Mouse (Mus musculus) E14TG2a.4 (cell line): Measurements from ENCODE around the gene Fhl4.

Experiments used
- CTCF ChIP-seq: conservative IDR thresholded peaks from 2 replicates; pipeline ENCODE4 v1.5.1; 2014; ENCODE audit warnings: low read length
- POU5F1 ChIP-seq: IDR thresholded peaks from 2 replicates; pipeline ENCODE4 v1.6.1; 2014; ENCODE audit warnings: low read length, borderline replicate concordance

DNA sequence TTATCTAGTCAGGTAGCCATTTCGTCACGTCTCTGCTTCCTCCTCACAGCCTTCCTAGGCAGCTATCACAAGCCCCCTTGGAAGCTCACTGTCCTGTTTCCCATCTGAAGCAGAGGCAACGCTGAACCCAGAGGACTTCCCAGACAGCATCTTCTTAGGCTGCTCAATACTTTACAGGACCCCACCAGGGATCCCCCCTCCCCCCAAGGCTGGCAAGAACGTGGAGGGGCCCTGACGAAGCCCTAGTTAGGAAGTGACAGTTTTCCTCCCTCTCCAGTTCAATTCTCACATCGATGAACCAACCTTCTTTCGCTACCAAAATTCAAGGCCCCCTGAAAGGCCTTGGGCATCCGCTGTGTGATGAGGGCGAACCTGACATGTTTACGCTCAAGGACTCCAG is 454 bp downstream of the Fhl4 start:
- TF ChIP-seq CTCF (no peak), POU5F1 (no peak)
